Mouse (Mus musculus) forebrain, postnatal 0 days (tissue): Measurements from ENCODE around the gene Dpp6. TPM values are rescaled to one million over a fixed set of nuclear protein-coding genes. Genes with fewer than 3 reads are reported as not detected.
"Not testable (repeated sequence)": the region's sequence is repeated elsewhere in the genome, so short reads cannot be mapped to it uniquely, and the experiment has no call there.

Experiments
- ATAC-seq: fragments of 200-750 bp; cut with Nextera tagmentation; 2 replicates; pipeline ENCODE4 v1.8.0; 2017; ENCODE audit warnings: mild to moderate bottlenecking, moderate library complexity
- DNase-seq: peaks from one replicate; pipeline ENCODE4 v3.0.0-alpha.2; 2015
- H3K27ac ChIP-seq: fragments of 300-500 bp; sonication (generic); 2 replicates; pipeline ENCODE4 v1.5.1; 2014; ENCODE audit warnings: low read depth, mild to moderate bottlenecking, antibody characterized with exemption, low read length, moderate library complexity, mixed read lengths
- H3K27me3 ChIP-seq: fragments of 300-500 bp; sonication (generic); 2 replicates; pipeline ENCODE4 v1.6.1; 2014; ENCODE audit warnings: mild to moderate bottlenecking, low read length, mixed read lengths; ENCODE audit not compliant: insufficient read depth
- H3K36me3 ChIP-seq: fragments of 300-500 bp; sonication (generic); 2 replicates; pipeline ENCODE4 v1.6.1; 2014; ENCODE audit warnings: mild to moderate bottlenecking, moderate library complexity; ENCODE audit not compliant: insufficient read depth
- H3K4me1 ChIP-seq: fragments of 300-500 bp; sonication (generic); 2 replicates; pipeline ENCODE4 v1.6.1; 2014; ENCODE audit warnings: antibody characterized with exemption; ENCODE audit not compliant: insufficient read depth
- H3K4me2 ChIP-seq: fragments of 300-500 bp; sonication (generic); 2 replicates; pipeline ENCODE4 v1.6.1; 2014; ENCODE audit warnings: low read depth, mild to moderate bottlenecking, moderate library complexity
- H3K4me3 ChIP-seq: fragments of 300-500 bp; sonication (generic); 2 replicates; pipeline ENCODE4 v1.5.1; 2014; ENCODE audit warnings: low read depth, low read length, mixed read lengths
- H3K9ac ChIP-seq: fragments of 300-500 bp; sonication (generic); 2 replicates; pipeline ENCODE4 v1.6.1; 2014; ENCODE audit warnings: mild to moderate bottlenecking
- H3K9me3 ChIP-seq: fragments of 300-500 bp; sonication (generic); 2 replicates; pipeline ENCODE4 v1.6.1; 2016; ENCODE audit warnings: low read length
- CTCF ChIP-seq: sonication (generic); IDR thresholded peaks from 2 replicates; pipeline ENCODE4 v1.5.1; 2016; ENCODE audit warnings: antibody characterized with exemption, control low read depth, low read depth
- WGBS: fragments of 180-500 bp; shearing (Covaris S2); extraction: QIAGEN DNeasy Blood & Tissue Kit; methylation state at CpG from one replicate; pipeline ENCODE4 v1.1.7; 2014; 5-methylcytosine and 5-hydroxymethylcytosine counted together
- polyA plus RNA-seq: library from polyadenylated mRNA; unstranded; fragments of >200 nt; fragmentation: Nextera tagmentation; extraction: Ambion mirVana; gene quantifications from 2 replicates; pipeline ENCODE4 v1.2.1, GENCODE M21; 2015
- total RNA-seq: library from RNA; depleted of rRNA; stranded (reverse); fragments of >200 nt; gene quantifications from 2 replicates; pipeline ENCODE4 v1.2.3, GENCODE M21; 2014

Dpp6 gene
- total and polyA plus RNA-seq, 2 experiments from 2014 or later, result 58.4 to 116 TPM

GRCm38 (mm10) chr5:27454386-27454785 is 637.4 kb downstream of the Dpp6 start:
- WGBS, result 78% methylated on average over 3 of the region's 3 CpGs
- Histone ChIP-seq H3K36me3 (no peaks in the 10 kb centered on the region), H3K9ac (no peak overlapping the region), H3K9me3 (no peaks in the 10 kb centered on the region), H3K4me2 (no peak overlapping the region), H3K4me1 (no peaks in the 10 kb centered on the region), H3K27ac (no peak overlapping the region), H3K4me3 (no peak overlapping the region), H3K27me3 (no peaks in the 10 kb centered on the region)
- TF ChIP-seq CTCF, result no peak
- ATAC-seq (no peak), DNase-seq (no peak)

DNA sequence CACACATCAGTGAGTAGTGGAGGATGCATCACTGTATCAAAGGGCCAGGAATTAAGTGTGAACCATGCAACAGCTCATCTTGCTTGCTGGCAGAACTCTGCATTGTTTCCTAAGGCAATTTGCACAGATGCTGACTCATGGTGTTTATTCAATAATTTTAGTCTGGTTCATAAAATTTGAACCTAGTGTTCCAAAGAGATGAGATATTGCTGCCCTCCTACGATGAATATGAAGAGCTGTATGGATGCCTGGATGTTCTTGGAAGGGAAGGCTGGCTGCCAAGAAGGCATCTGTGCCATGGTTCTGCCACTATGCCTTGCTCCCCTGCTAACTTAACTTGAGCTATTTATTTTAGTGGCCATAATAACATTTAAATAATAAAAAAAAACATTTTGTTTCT is 640.0 kb downstream of the Dpp6 start:
- no peak for TF ChIP-seq CTCF
- no peak overlapping the region for H3K4me3 ChIP-seq
- H3K36me3 ChIP-seq, result no peaks in the 10 kb centered on the region
- H3K4me2 ChIP-seq, result no peak overlapping the region
- no peaks in the 10 kb centered on the region for H3K27me3 ChIP-seq
- H3K9ac ChIP-seq, result no peak overlapping the region
- WGBS, result 55% methylated on average over 1 of the region's 1 CpGs
- DNase-seq, result no peak
- H3K4me1 ChIP-seq, result no peaks in the 10 kb centered on the region
- H3K9me3 ChIP-seq, result no peaks in the 10 kb centered on the region
- no peak overlapping the region for H3K27ac ChIP-seq
- no peak for ATAC-seq

DNA sequence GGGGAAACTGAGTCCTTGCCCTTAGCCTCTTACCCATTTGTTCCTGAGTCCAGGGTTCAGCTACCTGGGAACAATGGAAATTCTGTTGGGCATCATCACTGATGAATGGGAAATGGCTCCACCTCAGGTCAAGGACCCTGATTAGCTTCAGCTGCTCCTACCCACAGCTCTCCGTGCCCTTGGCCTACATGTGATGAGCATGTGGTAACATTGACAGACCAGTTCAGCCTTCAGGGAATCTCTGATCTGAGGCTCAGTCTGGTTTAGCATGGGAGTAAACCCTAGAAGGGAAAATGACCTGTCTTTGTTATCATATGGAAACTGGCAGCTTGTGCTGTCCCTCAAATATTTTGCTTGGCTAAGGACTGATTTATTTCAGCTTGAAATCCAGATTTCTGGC is 640.7 kb downstream of the Dpp6 start:
- WGBS, result 84% methylated on average over 1 of the region's 1 CpGs
- H3K27ac ChIP-seq, result no peak overlapping the region
- TF ChIP-seq CTCF, result no peak

GRCm38 (mm10) chr5:27474964-27475465 is 658.0 kb downstream of the Dpp6 start:
- Histone ChIP-seq H3K4me3 (no peak overlapping the region), H3K4me1 (no peaks in the 10 kb centered on the region), H3K9me3 (no peaks in the 10 kb centered on the region), H3K27me3 (no peaks in the 10 kb centered on the region), H3K36me3 (no peaks in the 10 kb centered on the region; the same call in 1 of the 2 replicates), H3K4me2 (no peak overlapping the region), H3K27ac (no peak overlapping the region), H3K9ac (no peak overlapping the region)
- DNase-seq (no peak), ATAC-seq (0 out of 2 replicates have a peak, but pooled peaks have one; percentile 25)
- no peak for TF ChIP-seq CTCF
- 74% methylated on average over 4 of the region's 4 CpGs for WGBS

More for the DNA sequence above, 640.7 kb downstream of the Dpp6 start:
- Histone ChIP-seq H3K36me3 (no peaks in the 10 kb centered on the region), H3K27me3 (no peaks in the 10 kb centered on the region), H3K9me3 (no peaks in the 10 kb centered on the region), H3K4me1 (no peaks in the 10 kb centered on the region), H3K4me3 (no peak overlapping the region), H3K4me2 (no peak overlapping the region), H3K9ac (no peak overlapping the region)
- DNase-seq (no peak), ATAC-seq (no peak)

GRCm38 (mm10) chr5:27481706-27482105 is 664.7 kb downstream of the Dpp6 start:
- H3K9me3 ChIP-seq, result no peaks in the 10 kb centered on the region
- 69% methylated on average over 2 of the region's 2 CpGs for WGBS
- no peak overlapping the region for H3K9ac ChIP-seq
- no peak overlapping the region for H3K4me3 ChIP-seq
- no peaks in the 10 kb centered on the region for H3K27me3 ChIP-seq
- no peak overlapping the region for H3K4me2 ChIP-seq
- DNase-seq (no peak), ATAC-seq (no peak; the same call in 1 of the 2 replicates)
- H3K4me1 ChIP-seq, result no peaks in the 10 kb centered on the region
- TF ChIP-seq CTCF, result no peak
- no peak overlapping the region for H3K27ac ChIP-seq
- H3K36me3 ChIP-seq, result no peaks in the 10 kb centered on the region; the same call in 1 of the 2 replicates

DNA sequence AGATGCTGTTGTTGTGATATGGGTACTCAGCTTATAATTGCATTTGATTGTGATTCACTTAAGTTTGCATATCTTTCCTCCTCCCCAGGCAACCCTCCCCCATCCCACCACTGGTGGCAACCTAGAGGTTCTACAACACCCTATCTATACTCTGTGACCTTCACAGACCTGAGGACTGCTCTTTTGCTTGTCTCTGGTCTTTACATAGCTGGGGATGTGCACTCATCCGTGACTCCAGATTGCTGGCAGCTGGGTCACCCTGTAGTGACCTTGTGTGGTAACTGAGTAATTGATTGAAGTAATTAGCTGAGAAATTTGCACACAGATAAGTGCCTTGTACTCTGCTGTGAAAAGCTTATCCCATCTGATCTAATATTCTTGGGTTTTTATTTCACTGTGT is 669.1 kb downstream of the Dpp6 start:
- Histone ChIP-seq H3K9ac (no peak overlapping the region), H3K27ac (no peak overlapping the region), H3K4me1 (no peaks in the 10 kb centered on the region), H3K27me3 (no peaks in the 10 kb centered on the region), H3K36me3 (no peaks in the 10 kb centered on the region), H3K4me2 (no peak overlapping the region), H3K4me3 (no peak overlapping the region), H3K9me3 (no peaks in the 10 kb centered on the region)
- ATAC-seq (no peak), DNase-seq (no peak)
- TF ChIP-seq CTCF, result no peak
- 32% methylated on average over 1 of the region's 1 CpGs for WGBS

DNA sequence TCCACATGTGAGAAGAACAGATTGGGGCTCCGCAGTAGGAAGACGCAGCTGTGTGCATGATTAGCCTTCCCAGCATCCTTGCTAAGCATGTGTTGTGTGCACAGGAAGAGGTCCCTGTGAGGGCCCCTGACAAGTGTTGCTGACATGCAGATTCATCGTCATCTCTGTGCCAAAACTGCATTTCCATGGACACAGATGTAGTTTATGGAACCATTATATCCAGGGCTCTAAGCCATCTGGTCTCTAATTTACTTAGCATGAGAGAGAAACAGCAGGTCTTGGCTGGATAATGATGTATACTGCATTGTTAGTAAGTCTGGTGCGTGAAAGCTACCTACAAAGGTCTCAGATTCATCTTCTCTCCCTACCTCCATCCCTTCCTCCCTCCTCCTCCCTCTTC is 673.9 kb downstream of the Dpp6 start:
- Histone ChIP-seq H3K36me3 (no peaks in the 10 kb centered on the region), H3K4me2 (no peak overlapping the region), H3K4me3 (no peak overlapping the region), H3K9me3 (no peaks in the 10 kb centered on the region), H3K27me3 (no peaks in the 10 kb centered on the region), H3K9ac (no peak overlapping the region), H3K27ac (no peak overlapping the region), H3K4me1 (no peaks in the 10 kb centered on the region)
- ATAC-seq (peak; percentile 70), DNase-seq (peak; percentile 10)
- WGBS, result 76% methylated on average over 4 of the region's 4 CpGs
- no peak for TF ChIP-seq CTCF

- H3K4me2 ChIP-seq, H3K9ac ChIP-seq, H3K36me3 ChIP-seq, H3K4me3 ChIP-seq, H3K27ac ChIP-seq, H3K4me1 ChIP-seq, DNase-seq, H3K9me3 ChIP-seq, H3K27me3 ChIP-seq, ATAC-seq: not testable (repeated sequence)
- 58% methylated on average over 1 of the region's 1 CpGs for WGBS
Observed at GRCm38 (mm10) chr5:27501338-27501737, 684.3 kb downstream of the Dpp6 start, which contains the start of gene Speer4b. TSS of gene Speer4b (minus strand) at chr5:27501438.
